Mouse (Mus musculus): ENCODE measurements around the gene Tmcc1. TPM values are rescaled to one million over a fixed set of nuclear protein-coding genes. Genes with fewer than 3 reads are reported as not detected.

The Tmcc1 gene
- total and polyA plus RNA-seq, 2 experiments from 2014 or later, result 11.8 to 40.9 TPM

DNA sequence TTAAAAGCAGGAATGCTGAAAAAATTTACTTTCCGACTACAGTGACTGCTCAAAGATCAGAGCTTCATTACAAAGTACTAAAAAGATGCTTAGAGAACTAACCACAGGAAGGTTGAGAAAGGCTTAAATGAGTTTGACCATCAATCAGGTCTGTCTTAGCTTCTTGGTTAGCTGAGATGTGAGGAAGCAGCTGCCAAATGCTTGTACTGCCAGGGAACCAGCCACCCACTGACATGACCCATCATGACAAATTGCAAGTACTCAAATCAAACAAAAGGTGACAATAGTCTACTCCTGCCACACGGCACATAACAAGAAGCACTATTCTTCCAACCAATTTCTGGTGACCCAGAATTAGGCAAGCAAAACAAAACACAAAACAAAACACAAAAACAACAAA is 111.9 kb downstream of the Tmcc1 start:
- no peak overlapping the region for H3K4me3 ChIP-seq (ENCODE audit: low read depth, low read length)
- no peak for TF ChIP-seq CTCF (IDR thresholded peaks at IDR 0.05)
- no peak for ATAC-seq (ENCODE audit: low FRiP score)
- H3K27ac ChIP-seq (ENCODE audit: low read depth, low read length), result no peak overlapping the region
- H3K9me3 ChIP-seq (ENCODE audit: low read length), result no peaks in the 10 kb centered on the region
- no peaks in the 10 kb centered on the region for H3K4me1 ChIP-seq (ENCODE audit: insufficient read depth, low read length)
- WGBS, result 62% methylated on average over 2 of the region's 2 CpGs
- no peak overlapping the region for H3K9ac ChIP-seq (replicated peaks; ENCODE audit: low read length, poor library complexity, severe bottlenecking)
- DNase-seq (ENCODE audit: low spot score), result no peak
- no peaks in the 10 kb centered on the region for H3K36me3 ChIP-seq (ENCODE audit: insufficient read depth, low read length)
- no peak overlapping the region for H3K4me2 ChIP-seq (ENCODE audit: low read depth, low read length, poor library complexity, severe bottlenecking)
- H3K27me3 ChIP-seq (ENCODE audit: insufficient read depth, low read length), result no peaks in the 10 kb centered on the region

DNA sequence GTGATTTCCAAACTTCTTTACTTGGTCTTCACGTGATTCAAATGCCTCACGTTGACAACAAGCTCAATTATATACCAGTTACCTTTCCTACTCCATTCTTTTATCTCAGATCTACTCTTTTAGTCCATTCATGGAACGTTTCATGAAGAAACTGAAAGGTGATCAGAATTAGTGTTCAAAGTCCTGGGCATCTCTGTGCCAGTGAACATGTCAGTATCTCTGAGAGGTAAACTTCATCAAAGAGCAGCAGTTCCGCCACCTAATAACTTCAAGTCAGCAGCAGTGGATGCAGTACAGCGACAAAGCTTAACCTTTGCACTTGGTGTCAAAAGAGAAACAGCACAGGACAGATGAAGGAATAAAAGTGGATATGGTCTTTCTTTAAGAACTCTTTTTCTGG is 112.5 kb downstream of the Tmcc1 start:
- Histone ChIP-seq H3K27me3 (ENCODE audit: insufficient read depth, low read length) (no peaks in the 10 kb centered on the region), H3K9ac (replicated peaks; ENCODE audit: low read length, poor library complexity, severe bottlenecking) (no peak overlapping the region), H3K4me3 (ENCODE audit: low read depth, low read length) (no peak overlapping the region), H3K36me3 (ENCODE audit: insufficient read depth, low read length) (no peaks in the 10 kb centered on the region), H3K27ac (ENCODE audit: low read depth, low read length) (no peak overlapping the region), H3K4me2 (ENCODE audit: low read depth, low read length, poor library complexity, severe bottlenecking) (no peak overlapping the region), H3K9me3 (ENCODE audit: low read length) (no peaks in the 10 kb centered on the region), H3K4me1 (ENCODE audit: insufficient read depth, low read length) (no peaks in the 10 kb centered on the region)
- DNase-seq (ENCODE audit: low spot score), result no peak
- WGBS, result 88% methylated on average over 5 of the region's 5 CpGs
- ATAC-seq (ENCODE audit: low FRiP score), result no peak
- TF ChIP-seq CTCF (IDR thresholded peaks at IDR 0.05), result no peak

DNA sequence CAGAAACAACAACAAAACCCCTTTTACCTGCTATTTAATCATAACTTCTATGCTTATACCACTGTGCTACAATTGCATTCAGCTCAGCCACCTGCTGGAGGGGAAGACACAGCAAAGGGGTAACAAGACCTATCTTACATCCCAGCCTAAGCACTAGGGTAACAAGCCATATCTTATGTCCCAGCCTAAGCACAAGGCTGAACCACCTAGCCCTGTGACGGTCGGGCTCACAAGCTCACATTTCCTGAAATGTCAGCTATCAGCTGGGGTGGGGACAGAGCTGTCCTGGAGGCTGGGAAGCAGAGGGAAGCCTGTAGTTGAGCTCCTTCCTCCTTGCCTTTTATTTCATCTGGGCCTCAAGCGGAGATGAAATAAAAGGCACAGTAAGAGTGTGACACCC is 115.7 kb downstream of the Tmcc1 start:
- H3K4me2 ChIP-seq (ENCODE audit: low read depth, low read length, poor library complexity, severe bottlenecking), result no peak overlapping the region
- H3K27me3 ChIP-seq (ENCODE audit: insufficient read depth, low read length), result no peaks in the 10 kb centered on the region
- no peak overlapping the region for H3K27ac ChIP-seq (ENCODE audit: low read depth, low read length)
- H3K4me1 ChIP-seq (ENCODE audit: insufficient read depth, low read length), result peaks cover 8% of the 10 kb centered on the region
- H3K9me3 ChIP-seq (ENCODE audit: low read length), result no peaks in the 10 kb centered on the region
- ATAC-seq (ENCODE audit: low FRiP score), result no peak
- no peak for TF ChIP-seq CTCF (IDR thresholded peaks at IDR 0.05)
- 82% methylated on average over 3 of the region's 3 CpGs for WGBS
- DNase-seq (ENCODE audit: low spot score), result no peak
- H3K4me3 ChIP-seq (ENCODE audit: low read depth, low read length), result no peak overlapping the region
- no peak overlapping the region for H3K9ac ChIP-seq (replicated peaks; ENCODE audit: low read length, poor library complexity, severe bottlenecking)
- no peaks in the 10 kb centered on the region for H3K36me3 ChIP-seq (ENCODE audit: insufficient read depth, low read length)

GRCm38 (mm10) chr6:116074892-116075291 is 118.4 kb downstream of the Tmcc1 start:
- Histone ChIP-seq H3K9ac (replicated peaks; ENCODE audit: low read length, poor library complexity, severe bottlenecking) (no peak overlapping the region), H3K9me3 (ENCODE audit: low read length) (no peaks in the 10 kb centered on the region), H3K4me3 (ENCODE audit: low read depth, low read length) (no peak overlapping the region), H3K27me3 (ENCODE audit: insufficient read depth, low read length) (no peaks in the 10 kb centered on the region), H3K4me2 (ENCODE audit: low read depth, low read length, poor library complexity, severe bottlenecking) (no peak overlapping the region), H3K4me1 (ENCODE audit: insufficient read depth, low read length) (peaks cover 10% of the 10 kb centered on the region), H3K27ac (ENCODE audit: low read depth, low read length) (no peak overlapping the region), H3K36me3 (ENCODE audit: insufficient read depth, low read length) (no peaks in the 10 kb centered on the region)
- no peak for TF ChIP-seq CTCF (IDR thresholded peaks at IDR 0.05)
- ATAC-seq (ENCODE audit: low FRiP score) (no peak), DNase-seq (ENCODE audit: low spot score) (no peak)

GRCm38 (mm10) chr6:116073610-116074009 is 119.7 kb downstream of the Tmcc1 start:
- TF ChIP-seq CTCF (IDR thresholded peaks at IDR 0.05), result no peak
- no peak for DNase-seq (ENCODE audit: low spot score)
- ATAC-seq (ENCODE audit: low FRiP score), result no peak
- Histone ChIP-seq H3K27ac (ENCODE audit: low read depth, low read length) (no peak overlapping the region), H3K27me3 (ENCODE audit: insufficient read depth, low read length) (no peaks in the 10 kb centered on the region), H3K9me3 (ENCODE audit: low read length) (no peaks in the 10 kb centered on the region), H3K4me3 (ENCODE audit: low read depth, low read length) (no peak overlapping the region), H3K4me1 (ENCODE audit: insufficient read depth, low read length) (peaks cover 10% of the 10 kb centered on the region), H3K36me3 (ENCODE audit: insufficient read depth, low read length) (no peaks in the 10 kb centered on the region), H3K4me2 (ENCODE audit: low read depth, low read length, poor library complexity, severe bottlenecking) (no peak overlapping the region), H3K9ac (replicated peaks; ENCODE audit: low read length, poor library complexity, severe bottlenecking) (no peak overlapping the region)
- 75% methylated on average over 4 of the region's 4 CpGs for WGBS

GRCm38 (mm10) chr6:116072746-116073261 is 120.5 kb downstream of the Tmcc1 start:
- H3K9me3 ChIP-seq (ENCODE audit: low read length), result no peaks in the 10 kb centered on the region
- no peak overlapping the region for H3K4me3 ChIP-seq (ENCODE audit: low read depth, low read length)
- no peak for ATAC-seq (ENCODE audit: low FRiP score)
- H3K9ac ChIP-seq (replicated peaks; ENCODE audit: low read length, poor library complexity, severe bottlenecking), result no peak overlapping the region
- 46% methylated on average over 8 of the region's 8 CpGs for WGBS
- no peaks in the 10 kb centered on the region for H3K27me3 ChIP-seq (ENCODE audit: insufficient read depth, low read length)
- DNase-seq (ENCODE audit: low spot score), result peak; percentile 36
- peak overlapping the region; percentile 18; the same call in 1 of the 2 replicates for H3K4me2 ChIP-seq (ENCODE audit: low read depth, low read length, poor library complexity, severe bottlenecking)
- peak overlapping the region; percentile 32; the same call in 1 of the 2 replicates for H3K27ac ChIP-seq (ENCODE audit: low read depth, low read length)
- H3K36me3 ChIP-seq (ENCODE audit: insufficient read depth, low read length), result no peaks in the 10 kb centered on the region
- no peak for TF ChIP-seq CTCF (IDR thresholded peaks at IDR 0.05)
- peaks cover 10% of the 10 kb centered on the region for H3K4me1 ChIP-seq (ENCODE audit: insufficient read depth, low read length)
